Mouse (Mus musculus) embryonic fibroblast, embryonic 13.5 days (primary cell): ENCODE measurements around the gene Nrap. TPM values are rescaled to one million over a fixed set of nuclear protein-coding genes. Genes with fewer than 3 reads are reported as not detected.

Experiments
- H3K27ac ChIP-seq: 2 replicates; pipeline ENCODE4 v1.5.1; 2012; ENCODE audit warnings: low read length, control low read depth, inconsistent platforms; ENCODE audit not compliant: insufficient read depth
- H3K4me1 ChIP-seq: 2 replicates; pipeline ENCODE4 v1.6.1; 2011; ENCODE audit warnings: low read length; ENCODE audit not compliant: control insufficient read depth, insufficient read depth
- H3K4me3 ChIP-seq: 2 replicates; pipeline ENCODE4 v1.5.1; 2011; ENCODE audit warnings: mild to moderate bottlenecking, control low read depth, low read length; ENCODE audit not compliant: insufficient read depth
- CTCF ChIP-seq: IDR thresholded peaks from 2 replicates; pipeline ENCODE4 v1.5.1; 2011; ENCODE audit warnings: mild to moderate bottlenecking, control low read depth, low read length, moderate library complexity, borderline replicate concordance; ENCODE audit not compliant: insufficient read depth
- POLR2A ChIP-seq: IDR thresholded peaks from 2 replicates; pipeline ENCODE4 v1.6.1; 2011; ENCODE audit warnings: low read depth, mild to moderate bottlenecking, control low read depth, low read length, moderate library complexity
- polyA plus RNA-seq: library from polyadenylated mRNA; stranded (reverse); fragments of >200 nt; gene quantifications from 2 replicates; pipeline ENCODE4 v1.2.4, GENCODE M21; 2011; ENCODE audit warnings: low read depth; ENCODE audit not compliant: missing spikeins, insufficient read length

The Nrap gene
- polyA plus RNA-seq, 1 experiment, result 0.21 TPM

- no peak for TF ChIP-seq CTCF
- TF ChIP-seq POLR2A, result no peak
- Histone ChIP-seq H3K4me3 (no peak overlapping the region), H3K27ac (no peak overlapping the region), H3K4me1 (no peaks in the 10 kb centered on the region)
Measured at GRCm38 (mm10) chr19:56319219-56319618, 70.6 kb downstream of the Nrap start.

DNA sequence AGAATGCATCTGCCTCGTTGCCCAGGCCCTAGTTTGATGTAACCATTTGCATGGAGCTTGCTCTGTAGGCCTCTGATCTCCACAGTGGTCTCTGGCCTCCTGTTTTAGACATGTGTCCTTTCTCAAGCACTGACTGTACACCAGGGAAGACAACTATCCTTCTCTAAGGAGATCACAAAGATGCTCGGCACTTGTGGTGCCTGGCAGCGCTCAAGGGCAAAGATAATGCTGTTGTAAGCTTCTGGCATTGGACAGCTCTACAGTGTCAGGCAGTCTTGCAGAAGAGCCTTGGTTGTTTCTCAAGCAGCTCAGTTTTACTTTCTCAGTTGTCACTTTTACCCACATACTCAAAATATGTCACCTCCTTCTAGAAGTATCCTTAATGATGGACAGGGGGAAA, 73.3 kb downstream of the Nrap start:
- Histone ChIP-seq H3K4me3 (no peak overlapping the region), H3K27ac (no peak overlapping the region), H3K4me1 (no peaks in the 10 kb centered on the region)
- TF ChIP-seq CTCF (no peak), POLR2A (no peak)

DNA sequence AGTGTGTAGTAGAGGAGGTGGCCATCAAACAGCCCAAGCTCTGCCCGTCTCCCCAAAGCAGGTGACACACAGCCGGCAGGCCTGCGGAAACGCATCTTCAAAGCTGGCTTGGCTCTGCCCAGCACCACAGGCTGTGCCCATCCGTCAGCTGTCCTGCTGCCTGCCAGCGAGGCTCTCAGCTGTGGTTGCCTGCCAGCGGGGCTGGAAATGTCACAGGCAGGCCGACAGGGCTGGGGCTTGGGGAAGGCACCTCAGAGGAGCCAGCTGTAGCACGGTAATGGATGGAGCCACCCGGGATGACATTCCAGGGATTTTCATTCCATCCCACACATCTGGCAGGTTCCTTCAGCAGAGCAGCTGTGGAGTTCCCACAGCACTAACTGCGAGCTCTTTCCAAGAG, 89.0 kb downstream of the Nrap start:
- H3K27ac ChIP-seq, result no peak overlapping the region

DNA sequence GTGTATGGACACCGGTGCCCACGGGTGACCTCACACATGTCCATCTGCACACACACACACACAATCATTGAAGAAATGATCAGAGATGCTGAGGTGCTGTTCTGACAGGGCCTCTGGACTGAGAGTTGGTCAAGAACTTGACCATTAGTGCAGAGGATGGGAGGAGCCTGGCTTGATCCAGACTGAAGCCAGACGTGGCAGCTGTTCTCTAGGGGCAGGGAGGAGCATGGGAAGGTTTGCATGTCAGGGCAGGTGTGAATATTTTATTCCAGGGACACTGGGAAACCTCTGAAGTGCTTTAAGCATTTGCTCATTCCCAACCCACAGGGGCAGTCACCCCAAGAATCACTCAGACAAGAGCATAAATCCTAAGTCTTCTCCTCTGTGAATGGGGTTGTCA, 92.6 kb downstream of the Nrap start:
- Histone ChIP-seq H3K4me3 (no peak overlapping the region), H3K4me1 (peaks cover 3% of the 10 kb centered on the region; the same call in 1 of the 2 replicates), H3K27ac (no peak overlapping the region)
- no peak for TF ChIP-seq POLR2A
- no peak for TF ChIP-seq CTCF

More for the DNA sequence above, 89.0 kb downstream of the Nrap start:
- TF ChIP-seq POLR2A (no peak), CTCF (no peak)
- Histone ChIP-seq H3K4me1 (no peaks in the 10 kb centered on the region), H3K4me3 (no peak overlapping the region)

DNA sequence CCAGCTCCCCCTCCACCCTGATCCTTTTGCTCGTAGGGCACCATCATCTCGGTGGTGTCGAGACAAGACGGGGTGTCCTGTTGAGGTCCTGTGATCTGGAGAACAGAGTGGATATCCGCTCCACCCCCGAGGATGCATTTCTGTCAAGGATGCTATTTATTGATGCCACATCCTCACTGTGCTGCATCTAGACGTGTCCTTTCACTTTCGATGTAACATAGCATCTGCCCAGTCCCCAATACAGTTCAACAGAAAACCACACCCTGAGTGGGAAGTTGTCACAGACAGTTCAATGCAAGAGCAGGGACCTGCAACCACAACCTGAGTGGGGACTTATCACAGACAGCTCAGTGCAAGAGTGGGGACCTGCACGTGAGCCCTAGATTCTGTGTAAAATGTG, 93.2 kb downstream of the Nrap start:
- Histone ChIP-seq H3K4me1 (peaks cover 3% of the 10 kb centered on the region; the same call in 1 of the 2 replicates), H3K4me3 (no peak overlapping the region), H3K27ac (no peak overlapping the region)
- TF ChIP-seq POLR2A (no peak), CTCF (no peak)

GRCm38 (mm10) chr19:56294654-56295399, 95.0 kb downstream of the Nrap start:
- TF ChIP-seq POLR2A (no peak), CTCF (peak; percentile 80)
- no peak overlapping the region for H3K4me3 ChIP-seq
- H3K27ac ChIP-seq, result no peak overlapping the region
- peaks cover 3% of the 10 kb centered on the region; the same call in 1 of the 2 replicates for H3K4me1 ChIP-seq

GRCm38 (mm10) chr19:56292335-56292734, 97.5 kb downstream of the Nrap start:
- no peak for TF ChIP-seq POLR2A
- no peak for TF ChIP-seq CTCF
- Histone ChIP-seq H3K4me3 (no peak overlapping the region), H3K4me1 (peaks cover 3% of the 10 kb centered on the region; the same call in 1 of the 2 replicates), H3K27ac (no peak overlapping the region)

DNA sequence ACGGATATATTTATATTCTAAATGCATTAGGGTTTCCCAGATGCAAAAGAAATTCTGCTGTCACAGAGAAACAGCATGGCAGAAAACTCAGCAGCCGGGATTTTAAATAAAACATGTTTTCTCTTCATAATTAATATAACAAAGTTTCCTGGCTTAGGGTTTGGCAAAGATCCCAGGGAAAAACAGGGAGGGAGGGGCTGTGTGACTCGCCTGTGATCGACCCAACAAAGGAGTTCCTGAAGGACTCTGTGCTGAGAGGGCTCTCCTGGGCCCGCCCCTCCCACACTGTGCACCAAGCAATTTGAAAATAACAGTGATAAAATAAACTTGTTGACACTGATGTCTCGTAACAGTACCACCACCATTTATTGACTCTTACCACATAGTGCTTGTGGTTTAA, 97.9 kb downstream of the Nrap start:
- Histone ChIP-seq H3K4me3 (no peak overlapping the region), H3K27ac (no peak overlapping the region), H3K4me1 (peaks cover 3% of the 10 kb centered on the region; the same call in 1 of the 2 replicates)
- no peak for TF ChIP-seq CTCF
- no peak for TF ChIP-seq POLR2A

- H3K4me1 ChIP-seq, result peaks cover 5% of the 10 kb centered on the region
- no peak for TF ChIP-seq POLR2A
Measured at GRCm38 (mm10) chr19:56289642-56290041, 100.2 kb downstream of the Nrap start.

DNA sequence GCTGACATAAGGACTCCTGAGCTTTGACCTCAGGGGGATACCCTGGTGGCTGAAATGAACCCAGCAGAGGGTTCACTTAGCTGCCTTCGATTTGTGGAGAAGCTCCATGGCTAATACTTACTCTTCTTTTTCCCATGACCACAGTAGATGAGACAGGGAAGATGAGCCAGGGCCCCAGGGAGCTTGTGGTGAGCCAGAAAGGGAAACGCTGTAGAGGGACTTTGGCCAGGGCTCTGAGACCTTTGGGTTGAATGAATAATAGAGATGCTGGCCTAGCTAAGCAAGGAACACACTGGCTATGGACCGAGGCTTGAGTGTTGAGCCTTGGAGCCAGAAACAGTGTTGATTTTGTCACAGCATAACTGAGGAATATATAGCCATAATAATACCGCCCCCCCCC, 101.4 kb downstream of the Nrap start:
- Histone ChIP-seq H3K4me1 (peaks cover 7% of the 10 kb centered on the region), H3K27ac (no peak overlapping the region), H3K4me3 (no peak overlapping the region)
- TF ChIP-seq POLR2A (no peak), CTCF (no peak)

More at GRCm38 (mm10) chr19:56289642-56290041, 100.2 kb downstream of the Nrap start:
- Histone ChIP-seq H3K4me3 (no peak overlapping the region), H3K27ac (no peak overlapping the region)
